Mouse (Mus musculus) thymus, adult 2 months (tissue): Measurements from ENCODE around the gene Erp27.

Experiments
- CTCF ChIP-seq: fragments of 200-500 bp; IDR thresholded peaks from 2 replicates; pipeline ENCODE4 v1.5.1; 2012; ENCODE audit warnings: mild to moderate bottlenecking, control low read depth, low read length, moderate library complexity, borderline replicate concordance; ENCODE audit not compliant: control insufficient read depth, poor library complexity, insufficient read depth; ENCODE audit errors: extremely low read depth
- POLR2A ChIP-seq: fragments of 200-500 bp; IDR thresholded peaks from 2 replicates; pipeline ENCODE4 v1.6.1; 2012; ENCODE audit warnings: mild to moderate bottlenecking, low read length, control low read depth, moderate library complexity; ENCODE audit not compliant: control insufficient read depth, poor library complexity, insufficient read depth; ENCODE audit errors: extremely low read depth

DNA sequence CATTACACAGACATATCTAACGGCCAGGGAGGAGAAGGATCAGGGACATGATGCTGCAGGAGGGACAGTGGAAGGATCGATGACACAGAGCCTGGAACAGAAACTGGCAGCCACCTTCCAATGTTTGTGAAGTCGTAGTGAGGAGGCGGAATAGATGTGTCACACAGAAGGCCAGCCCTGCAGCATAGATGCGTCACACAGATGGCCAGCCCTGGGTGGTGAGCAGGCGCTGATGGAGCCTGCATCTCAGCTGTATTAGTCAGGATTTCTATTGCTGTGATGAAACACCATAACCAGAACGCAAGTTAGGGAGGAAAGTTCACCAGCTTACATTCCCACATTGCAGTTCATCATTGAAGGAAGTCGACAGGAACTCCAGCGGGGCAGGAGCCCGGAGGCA, 43.9 kb upstream of the Erp27 start:
- TF ChIP-seq CTCF, result no peak
- TF ChIP-seq POLR2A, result no peak
